Mouse (Mus musculus) G1E (cell line): ENCODE results near the gene Cltrn. TPM values are rescaled to one million over a fixed set of nuclear protein-coding genes. Genes with fewer than 3 reads are reported as not detected.

Experiments
- ATAC-seq: 2 replicates; pipeline ENCODE4 v1.8.0; 2016; ENCODE audit warnings: mild to moderate bottlenecking; ENCODE audit not compliant: insufficient number of reproducible peaks, poor library complexity, low FRiP score, severe bottlenecking; ENCODE audit errors: extremely low read depth
- DNase-seq: peaks from one replicate; pipeline ENCODE4 v3.0.0; 2012; ENCODE audit warnings: low spot score
- H3K27me3 ChIP-seq: 2 replicates; pipeline ENCODE4 v1.6.1; 2012; ENCODE audit warnings: mild to moderate bottlenecking, low read length, inconsistent platforms; ENCODE audit not compliant: insufficient read depth
- H3K36me3 ChIP-seq: replicated peaks from 2 replicates; pipeline ENCODE3; 2012; ENCODE audit warnings: mild to moderate bottlenecking, inconsistent platforms
- H3K4me1 ChIP-seq: 2 replicates; pipeline ENCODE4 v1.6.1; 2012; ENCODE audit warnings: low read depth, low read length, inconsistent platforms, mixed read lengths; ENCODE audit not compliant: insufficient read depth
- H3K4me3 ChIP-seq: 2 replicates; pipeline ENCODE4 v1.5.1; 2012; ENCODE audit warnings: low read depth, mild to moderate bottlenecking, inconsistent platforms, low read length, moderate library complexity, mixed read lengths
- H3K9me3 ChIP-seq: replicated peaks from 2 replicates; pipeline ENCODE4 v1.6.1; 2012; ENCODE audit warnings: inconsistent platforms
- CTCF ChIP-seq: IDR thresholded peaks from 2 replicates; pipeline ENCODE4 v1.5.1; 2012; ENCODE audit warnings: low read depth, low read length, inconsistent platforms, mixed read lengths
- GATA1 ChIP-seq: IDR thresholded peaks from 2 replicates; pipeline ENCODE4 v1.6.1; 2012; ENCODE audit warnings: borderline replicate concordance, low read length, inconsistent platforms, mixed read lengths
- GATA2 ChIP-seq: IDR thresholded peaks from 2 replicates; pipeline ENCODE4 v1.6.1; 2012; ENCODE audit warnings: low read depth, low read length, inconsistent platforms, borderline replicate concordance
- POLR2AphosphoS5 ChIP-seq: IDR thresholded peaks from 2 replicates; pipeline ENCODE4 v1.6.1; 2012; ENCODE audit warnings: low read depth, low read length, inconsistent platforms; ENCODE audit not compliant: insufficient replicate concordance
- TAL1 ChIP-seq: conservative IDR thresholded peaks from 2 replicates; pipeline ENCODE4 v1.6.1; 2012; ENCODE audit warnings: low read depth, low read length, inconsistent platforms, mixed read lengths
- polyA plus RNA-seq: library from polyadenylated mRNA; stranded (reverse); fragments of >175 nt; gene quantifications from 2 replicates; pipeline ENCODE4 v1.2.3, GENCODE M21; 2012
- total RNA-seq, 2 experiments: library from RNA; stranded (forward) in 1 of 2; stranded (reverse) in 1 of 2; fragments of 200-1000 nt in 1 of 2; fragments of >200 nt in 1 of 2; fragmentation: Nextera tagmentation in 1 of 2; gene quantifications; 2 replicates each; pipeline ENCODE4 v1.2.3; 2014 to 2017

Cltrn gene
- total RNA-seq (2014; fragmentation: Nextera tagmentation) (not detected in 2 replicates), total RNA-seq (2017) (0.29 and 0.49 TPM in 2 replicates), polyA plus RNA-seq (0.04 TPM in 1 of 2 replicates, not detected in the other)

DNA sequence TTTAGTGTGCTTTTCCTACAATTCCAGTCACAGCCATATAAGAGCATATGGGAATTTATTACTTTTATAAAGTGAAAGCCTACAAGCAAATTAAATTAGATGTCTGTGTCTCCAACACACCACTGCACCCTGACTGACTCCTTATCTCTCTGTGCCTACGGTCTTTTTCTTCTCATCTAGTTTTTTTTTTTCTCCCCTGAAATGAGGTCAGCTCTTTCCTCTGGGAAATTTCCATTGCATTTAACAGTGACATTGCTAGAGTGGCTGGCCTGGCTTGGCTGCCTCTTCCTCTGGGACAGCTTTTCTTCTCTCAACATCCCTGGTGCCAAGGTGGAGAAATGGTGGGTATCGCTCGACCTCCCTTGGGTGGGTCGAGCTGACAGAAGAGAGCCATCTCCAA lies at the start of gene Cltrn:
Gene Cltrn (plus strand): TSS at position 249 of the 400 bp plus-strand sequence.
- TF ChIP-seq TAL1 (no peak), POLR2AphosphoS5 (no peak), GATA1 (no peak), CTCF (no peak), GATA2 (no peak)
- no peaks in the 10 kb centered on the region for H3K9me3 ChIP-seq
- ATAC-seq (peak; percentile 17; the same call in 1 of the 2 replicates), DNase-seq (no peak)
- H3K27me3 ChIP-seq: no peaks in the 10 kb centered on the region
- no peaks in the 10 kb centered on the region for H3K36me3 ChIP-seq
- H3K4me1 ChIP-seq: peaks cover 58% of the 10 kb centered on the region
- H3K4me3 ChIP-seq: no peak within 1 kb of the TSS; the same call in 1 of the 2 replicates

DNA sequence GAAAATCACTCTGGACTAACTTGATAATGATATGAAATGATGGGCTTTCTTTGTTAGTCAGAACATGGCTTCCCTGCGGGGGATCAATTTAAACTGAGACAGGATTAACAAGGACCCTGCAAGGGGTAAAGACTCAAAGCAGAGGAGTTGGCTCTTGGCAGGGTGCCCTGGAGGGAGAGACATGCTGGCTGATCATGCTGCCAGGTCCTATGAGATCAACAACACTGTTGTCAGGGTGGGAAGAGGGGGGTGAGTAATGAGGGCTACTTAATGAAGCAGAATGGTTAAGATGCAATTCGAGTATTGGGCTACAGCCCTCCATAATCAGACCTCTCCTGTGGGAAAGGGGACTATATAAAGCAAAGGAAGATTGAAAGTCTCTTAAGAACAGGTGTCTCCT lies 49.7 kb upstream of the Cltrn start:
- H3K27me3 ChIP-seq: no peaks in the 10 kb centered on the region
- DNase-seq: no peak
- H3K4me1 ChIP-seq: no peaks in the 10 kb centered on the region
- TF ChIP-seq GATA1 (no peak), TAL1 (no peak), GATA2 (no peak), CTCF (no peak), POLR2AphosphoS5 (no peak)
- H3K9me3 ChIP-seq: no peaks in the 10 kb centered on the region
- H3K4me3 ChIP-seq: no peak overlapping the region
- no peak for ATAC-seq
- H3K36me3 ChIP-seq: no peaks in the 10 kb centered on the region

DNA sequence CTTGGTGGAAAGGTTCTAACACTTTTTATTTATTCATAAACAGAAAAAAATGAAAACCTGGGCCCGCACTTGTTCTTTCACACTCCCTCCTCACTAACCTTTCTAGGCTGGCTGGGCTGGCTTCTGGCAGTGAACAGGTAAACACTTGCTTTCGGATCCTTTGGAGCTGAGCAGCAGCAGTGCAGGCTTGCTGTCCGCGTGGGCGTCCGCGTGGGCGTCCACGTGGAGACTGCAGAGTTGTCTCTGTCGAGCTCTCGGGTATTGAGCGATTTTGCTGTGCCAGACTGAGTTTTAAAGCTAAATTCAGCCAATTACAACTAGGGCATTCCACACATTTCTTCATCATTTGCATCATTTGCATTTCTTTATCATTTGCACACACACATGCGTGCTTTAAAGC lies 46.6 kb upstream of the Cltrn start:
- H3K27me3 ChIP-seq: no peaks in the 10 kb centered on the region
- no peaks in the 10 kb centered on the region for H3K9me3 ChIP-seq
- H3K36me3 ChIP-seq: no peaks in the 10 kb centered on the region
- no peaks in the 10 kb centered on the region for H3K4me1 ChIP-seq
- no peak overlapping the region for H3K4me3 ChIP-seq
- DNase-seq: no peak
- ATAC-seq: no peak
- TF ChIP-seq CTCF (no peak), POLR2AphosphoS5 (no peak), GATA1 (no peak), GATA2 (no peak), TAL1 (no peak)

DNA sequence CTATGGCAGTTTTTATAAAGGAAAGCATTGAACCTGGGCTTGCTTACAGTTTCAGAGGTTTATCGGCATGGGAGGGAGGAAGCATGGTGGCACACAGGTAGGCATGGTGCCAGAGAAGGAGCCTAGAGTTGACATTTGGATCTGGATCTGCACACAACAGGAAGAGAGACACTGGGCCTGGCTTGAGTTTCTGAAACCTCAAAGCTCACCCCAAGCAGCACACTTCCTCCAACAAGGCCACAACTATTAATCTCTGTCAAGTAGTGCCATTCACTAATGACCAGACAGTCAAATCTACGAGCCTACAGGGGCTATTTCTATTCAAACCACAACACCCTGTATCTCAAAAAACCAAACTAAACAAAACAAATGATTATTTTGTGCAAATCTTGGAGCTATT lies 41.9 kb upstream of the Cltrn start:
- DNase-seq: no peak
- H3K4me3 ChIP-seq: no peak overlapping the region
- TF ChIP-seq GATA1 (no peak), CTCF (no peak), POLR2AphosphoS5 (no peak), GATA2 (no peak), TAL1 (no peak)
- H3K9me3 ChIP-seq: no peaks in the 10 kb centered on the region
- no peaks in the 10 kb centered on the region for H3K36me3 ChIP-seq
- no peaks in the 10 kb centered on the region for H3K27me3 ChIP-seq
- no peak for ATAC-seq
- H3K4me1 ChIP-seq: no peaks in the 10 kb centered on the region

DNA sequence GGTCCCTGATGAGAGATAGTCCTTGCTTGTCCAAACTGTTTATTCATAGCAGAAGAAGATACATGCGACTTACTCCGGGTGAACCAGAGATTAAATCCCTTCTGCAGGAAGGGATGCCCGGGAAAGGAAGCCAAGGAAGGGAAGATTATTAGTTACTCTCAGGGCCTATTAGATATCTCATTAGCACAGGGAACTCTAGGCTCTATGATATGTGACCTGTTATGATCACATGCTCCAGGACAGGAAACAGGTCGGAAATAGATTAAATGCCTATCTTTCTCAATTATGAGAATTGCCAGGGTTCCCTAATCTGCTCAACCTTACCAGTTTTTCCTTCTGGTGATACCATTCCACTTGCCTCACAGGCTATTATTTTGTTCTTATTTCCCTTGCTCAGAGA lies 32.9 kb upstream of the Cltrn start:
- Histone ChIP-seq H3K9me3 (no peaks in the 10 kb centered on the region), H3K27me3 (no peaks in the 10 kb centered on the region; the same call in 1 of the 2 replicates), H3K4me3 (no peak overlapping the region), H3K4me1 (peaks cover 16% of the 10 kb centered on the region), H3K36me3 (no peaks in the 10 kb centered on the region)
- TF ChIP-seq GATA1 (no peak), TAL1 (no peak), GATA2 (no peak), POLR2AphosphoS5 (no peak)
- DNase-seq (no peak), ATAC-seq (peak; percentile 28; the same call in 1 of the 2 replicates)

DNA sequence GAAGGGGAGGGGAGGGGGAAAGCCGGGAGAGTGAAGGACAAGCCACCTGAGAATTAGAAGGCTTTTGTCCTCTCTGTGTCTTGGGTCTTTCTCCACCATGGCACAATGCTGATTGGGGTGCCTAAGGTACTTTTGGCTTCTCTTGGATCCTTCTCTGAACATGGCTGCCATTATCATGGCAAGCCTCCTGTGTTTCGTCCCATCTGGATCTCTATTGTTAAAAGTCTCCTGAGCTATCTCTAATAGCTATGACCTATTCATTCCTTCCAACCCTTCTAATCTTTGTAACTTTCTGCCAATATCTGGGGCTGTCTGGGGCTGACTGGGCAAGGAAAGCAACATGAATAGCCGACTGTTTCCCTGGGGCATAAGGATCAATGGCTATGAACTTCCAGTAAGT lies 30.1 kb upstream of the Cltrn start:
- Histone ChIP-seq H3K9me3 (no peaks in the 10 kb centered on the region), H3K4me1 (peaks cover 21% of the 10 kb centered on the region), H3K27me3 (no peaks in the 10 kb centered on the region; the same call in 1 of the 2 replicates), H3K4me3 (no peak overlapping the region), H3K36me3 (no peaks in the 10 kb centered on the region)
- DNase-seq: no peak
- ATAC-seq: no peak
- TF ChIP-seq POLR2AphosphoS5: no peak
- TF ChIP-seq GATA1: no peak
- no peak for TF ChIP-seq CTCF
- TF ChIP-seq TAL1: no peak
- TF ChIP-seq GATA2: no peak

DNA sequence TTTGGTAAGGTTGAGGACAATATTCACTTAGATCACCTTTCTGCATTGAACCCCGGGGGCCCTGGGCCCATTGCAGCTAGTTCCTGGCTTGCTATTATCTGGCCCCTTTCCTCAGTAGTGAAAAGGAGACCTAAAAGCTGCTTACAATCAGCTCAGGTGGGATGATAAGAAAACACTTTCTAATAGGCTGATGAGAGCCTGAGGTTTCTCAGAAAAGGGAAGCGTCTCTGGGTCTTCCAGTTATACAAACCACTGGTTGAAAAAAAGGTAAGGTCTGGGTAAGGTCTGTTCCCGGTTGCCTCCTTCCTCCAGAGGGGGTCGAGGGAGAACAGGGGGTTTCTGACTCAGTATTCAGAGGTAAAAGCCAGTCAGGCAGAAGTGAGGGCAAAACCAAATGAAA lies 29.6 kb upstream of the Cltrn start:
- no peaks in the 10 kb centered on the region for H3K9me3 ChIP-seq
- H3K4me1 ChIP-seq: peaks cover 21% of the 10 kb centered on the region
- no peak for ATAC-seq
- no peaks in the 10 kb centered on the region; the same call in 1 of the 2 replicates for H3K27me3 ChIP-seq
- no peak for DNase-seq
- no peaks in the 10 kb centered on the region for H3K36me3 ChIP-seq
- TF ChIP-seq POLR2AphosphoS5 (no peak), GATA2 (no peak), GATA1 (no peak), TAL1 (no peak), CTCF (no peak)
- H3K4me3 ChIP-seq: no peak overlapping the region
